Mouse (Mus musculus) hindbrain, postnatal 0 days (tissue): ENCODE data around the gene Phactr1. TPM values are rescaled to one million over a fixed set of nuclear protein-coding genes. Genes with fewer than 3 reads are reported as not detected.

Experiments used
- ATAC-seq: fragments of 200-750 bp; cut with Nextera tagmentation; 2 replicates; pipeline ENCODE4 v1.8.0; 2017; ENCODE audit warnings: mild to moderate bottlenecking, moderate TSS enrichment, moderate library complexity
- DNase-seq: peaks from one replicate; pipeline ENCODE4 v3.0.0-alpha.2; 2015; ENCODE audit warnings: low spot score
- H3K27ac ChIP-seq: fragments of 300-500 bp; sonication (generic); 2 replicates; pipeline ENCODE4 v1.5.1; 2014; ENCODE audit warnings: mild to moderate bottlenecking
- H3K27me3 ChIP-seq: fragments of 300-500 bp; sonication (generic); 2 replicates; pipeline ENCODE4 v1.6.1; 2014; ENCODE audit warnings: low read length, mixed read lengths; ENCODE audit not compliant: insufficient read depth
- H3K36me3 ChIP-seq: fragments of 300-500 bp; sonication (generic); 2 replicates; pipeline ENCODE4 v1.6.1; 2014; ENCODE audit warnings: low read length, mixed read lengths; ENCODE audit not compliant: insufficient read depth
- H3K4me1 ChIP-seq: fragments of 300-500 bp; sonication (generic); 2 replicates; pipeline ENCODE4 v1.6.1; 2014; ENCODE audit warnings: antibody characterized with exemption, low read length, mixed read lengths; ENCODE audit not compliant: insufficient read depth
- H3K4me2 ChIP-seq: fragments of 300-500 bp; sonication (generic); 2 replicates; pipeline ENCODE4 v1.6.1; 2014; ENCODE audit warnings: low read depth, mild to moderate bottlenecking, low read length, moderate library complexity, mixed read lengths
- H3K4me3 ChIP-seq: fragments of 300-500 bp; sonication (generic); 2 replicates; pipeline ENCODE4 v1.5.1; 2014; ENCODE audit warnings: low read length
- H3K9ac ChIP-seq: fragments of 300-500 bp; sonication (generic); replicated peaks from 2 replicates; pipeline ENCODE4 v1.6.1; 2014; ENCODE audit warnings: mild to moderate bottlenecking, low read length, moderate library complexity, mixed read lengths
- H3K9me3 ChIP-seq: fragments of 300-500 bp; sonication (generic); 2 replicates; pipeline ENCODE4 v1.6.1; 2016; ENCODE audit warnings: low read length, mixed read lengths
- CTCF ChIP-seq: IDR thresholded peaks from 2 replicates; pipeline ENCODE4 v1.5.1; 2016; ENCODE audit warnings: antibody characterized with exemption, control low read depth, low read depth
- WGBS: fragments of 180-500 bp; shearing (Covaris S2); extraction: QIAGEN DNeasy Blood & Tissue Kit; methylation state at CpG from one replicate; pipeline ENCODE4 v1.1.7; 2014; 5-methylcytosine and 5-hydroxymethylcytosine counted together
- polyA plus RNA-seq: library from polyadenylated mRNA; unstranded; fragments of >200 nt; fragmentation: Nextera tagmentation; extraction: Ambion mirVana; gene quantifications from 2 replicates; pipeline ENCODE4 v1.2.1, GENCODE M21; 2015
- total RNA-seq: library from RNA; depleted of rRNA; stranded (reverse); fragments of >200 nt; gene quantifications from 2 replicates; pipeline ENCODE4 v1.2.3, GENCODE M21; 2014

Gene Phactr1
- total and polyA plus RNA-seq, 2 experiments from 2014 or later, result 46.6 to 56.7 TPM

DNA sequence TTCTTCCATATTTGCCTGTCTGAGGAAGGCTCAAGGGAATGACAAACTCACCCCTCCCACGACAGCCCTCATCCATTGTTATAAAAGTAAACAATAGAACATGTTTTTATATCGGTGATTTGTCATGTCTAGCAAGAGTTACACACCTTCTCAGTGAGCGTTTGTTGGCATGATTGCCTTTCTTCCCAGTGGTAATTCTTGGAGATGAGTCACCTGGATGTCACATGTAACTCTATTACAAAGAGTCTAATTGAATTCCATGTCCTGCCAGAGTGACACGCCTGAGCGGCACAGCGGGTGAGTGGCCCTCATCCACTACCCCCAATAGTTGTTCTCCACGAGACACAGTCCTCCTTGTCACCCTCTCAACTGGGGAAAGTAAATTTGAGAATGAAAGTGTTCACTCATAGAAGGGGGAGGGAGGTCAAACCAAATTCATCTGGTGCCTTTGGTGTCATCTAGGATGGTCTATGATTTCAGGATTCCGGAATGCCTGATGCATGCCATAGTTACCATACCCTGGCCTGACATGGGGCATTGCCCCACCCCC lies 388.4 kb downstream of the Phactr1 start:
- no peaks in the 10 kb centered on the region for H3K4me1 ChIP-seq
- no peak overlapping the region for H3K4me2 ChIP-seq
- DNase-seq (no peak), ATAC-seq (0 out of 2 replicates have a peak, but pooled peaks have one; percentile 7)
- no peak for TF ChIP-seq CTCF
- H3K36me3 ChIP-seq, result no peaks in the 10 kb centered on the region
- no peaks in the 10 kb centered on the region for H3K27me3 ChIP-seq
- 59% methylated on average over 8 of the region's 8 CpGs for WGBS
- no peak overlapping the region for H3K27ac ChIP-seq
- no peaks in the 10 kb centered on the region for H3K9me3 ChIP-seq
- no peak overlapping the region for H3K9ac ChIP-seq
- H3K4me3 ChIP-seq, result no peak overlapping the region

DNA sequence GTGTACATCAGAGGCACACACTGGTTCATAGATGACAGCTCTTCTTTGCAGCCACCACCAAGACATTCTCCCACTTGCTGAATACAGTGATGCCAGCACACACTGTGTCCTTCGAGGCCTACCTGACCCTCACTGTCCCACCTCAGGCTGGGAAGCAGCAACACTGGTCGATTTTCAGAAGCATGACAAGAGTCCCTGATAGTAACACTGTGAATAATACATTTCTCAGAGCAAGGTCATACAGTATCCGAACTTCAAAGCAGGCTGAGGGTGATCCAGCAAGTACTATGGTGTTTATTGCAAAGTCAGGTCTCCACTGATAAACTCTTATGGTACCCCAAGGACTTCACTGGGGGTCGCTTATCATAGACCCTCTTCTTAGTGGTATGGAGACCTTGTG lies 390.1 kb downstream of the Phactr1 start:
- no peak overlapping the region for H3K4me2 ChIP-seq
- H3K4me1 ChIP-seq, result no peaks in the 10 kb centered on the region
- H3K9me3 ChIP-seq, result no peaks in the 10 kb centered on the region
- DNase-seq (no peak), ATAC-seq (no peak)
- H3K4me3 ChIP-seq, result no peak overlapping the region
- no peak for TF ChIP-seq CTCF
- H3K27me3 ChIP-seq, result no peaks in the 10 kb centered on the region
- 82% methylated on average over 4 of the region's 4 CpGs for WGBS
- H3K9ac ChIP-seq, result no peak overlapping the region
- no peaks in the 10 kb centered on the region for H3K36me3 ChIP-seq
- H3K27ac ChIP-seq, result no peak overlapping the region

DNA sequence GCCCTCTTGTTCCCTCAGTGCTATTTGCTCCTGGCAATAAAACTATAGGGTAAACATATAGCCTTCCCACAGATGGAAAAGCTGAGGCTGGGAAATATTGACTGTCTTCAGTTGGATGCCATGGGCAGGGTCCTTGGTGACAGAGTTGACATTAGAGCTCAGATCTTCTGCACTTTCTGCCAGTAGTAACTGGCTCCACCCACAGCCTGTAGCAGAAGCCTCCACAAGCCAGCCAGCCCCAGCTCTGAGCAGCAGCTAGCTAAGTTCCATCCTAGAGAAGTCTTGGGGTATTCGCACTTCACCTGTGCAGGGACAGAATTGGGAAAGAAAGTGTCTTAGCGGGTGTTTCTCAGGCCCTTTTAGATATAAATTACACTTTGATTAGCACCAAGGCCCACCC lies 390.5 kb downstream of the Phactr1 start:
- no peak overlapping the region for H3K4me2 ChIP-seq
- no peaks in the 10 kb centered on the region for H3K36me3 ChIP-seq
- ATAC-seq, result no peak
- H3K9ac ChIP-seq, result no peak overlapping the region
- no peak overlapping the region for H3K27ac ChIP-seq
- no peaks in the 10 kb centered on the region for H3K27me3 ChIP-seq
- H3K4me1 ChIP-seq, result no peaks in the 10 kb centered on the region
- WGBS, result 78% methylated on average over 2 of the region's 2 CpGs
- DNase-seq, result no peak
- no peak overlapping the region for H3K4me3 ChIP-seq
- TF ChIP-seq CTCF, result no peak
- no peaks in the 10 kb centered on the region for H3K9me3 ChIP-seq

DNA sequence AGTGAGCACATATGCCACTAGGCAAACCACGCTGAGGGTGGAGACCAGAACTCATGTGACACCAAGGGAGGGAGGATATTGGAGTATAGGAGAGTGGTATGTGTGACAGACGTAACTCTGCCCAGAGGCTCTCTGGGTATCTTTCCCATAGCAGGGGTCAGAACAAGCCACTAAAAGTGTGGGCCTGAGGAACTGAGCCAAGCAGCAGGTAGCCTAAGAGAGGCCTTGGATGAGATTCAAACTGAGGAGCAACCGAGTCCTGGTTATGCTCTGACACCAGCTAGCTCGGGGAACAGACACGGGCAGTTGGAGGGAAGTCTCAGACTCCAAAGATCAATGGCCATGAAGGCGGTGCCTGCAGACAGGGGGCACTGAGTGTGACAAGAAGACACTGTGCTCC lies 395.0 kb downstream of the Phactr1 start:
- Histone ChIP-seq H3K36me3 (0 out of 2 replicates have a peak, but pooled peaks cover 6% of the 10 kb centered on the region), H3K4me2 (no peak overlapping the region), H3K4me1 (no peaks in the 10 kb centered on the region), H3K9ac (no peak overlapping the region), H3K27me3 (no peaks in the 10 kb centered on the region), H3K4me3 (no peak overlapping the region), H3K9me3 (no peaks in the 10 kb centered on the region), H3K27ac (no peak overlapping the region)
- ATAC-seq, result no peak
- TF ChIP-seq CTCF, result no peak
- WGBS, result 63% methylated on average over 6 of the region's 6 CpGs
- DNase-seq, result no peak

DNA sequence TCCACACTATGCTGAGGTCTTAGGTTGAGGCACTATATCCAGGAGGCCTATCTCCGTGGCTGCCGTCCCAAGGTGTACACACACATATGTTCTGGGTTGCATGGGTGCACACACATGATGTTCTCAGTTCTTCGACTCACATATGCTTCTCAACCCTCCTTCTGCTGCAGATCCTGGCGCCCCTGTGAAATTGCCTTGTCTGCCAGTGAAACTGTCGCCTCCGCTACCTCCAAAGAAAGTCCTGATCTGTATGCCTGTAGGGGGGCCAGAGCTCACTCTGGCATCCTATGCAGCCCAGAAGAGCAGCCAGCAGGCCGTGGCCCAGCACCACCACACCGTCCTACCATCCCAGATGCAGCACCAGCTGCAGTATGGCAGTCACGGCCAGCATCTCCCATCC lies 397.1 kb downstream of the Phactr1 start:
- Histone ChIP-seq H3K4me1 (no peaks in the 10 kb centered on the region), H3K36me3 (0 out of 2 replicates have a peak, but pooled peaks cover 6% of the 10 kb centered on the region), H3K9me3 (no peaks in the 10 kb centered on the region), H3K4me2 (no peak overlapping the region), H3K27me3 (no peaks in the 10 kb centered on the region), H3K9ac (no peak overlapping the region), H3K4me3 (no peak overlapping the region), H3K27ac (no peak overlapping the region)
- TF ChIP-seq CTCF, result no peak
- ATAC-seq (no peak), DNase-seq (no peak)
- WGBS, result 84% methylated on average over 9 of the region's 9 CpGs

DNA sequence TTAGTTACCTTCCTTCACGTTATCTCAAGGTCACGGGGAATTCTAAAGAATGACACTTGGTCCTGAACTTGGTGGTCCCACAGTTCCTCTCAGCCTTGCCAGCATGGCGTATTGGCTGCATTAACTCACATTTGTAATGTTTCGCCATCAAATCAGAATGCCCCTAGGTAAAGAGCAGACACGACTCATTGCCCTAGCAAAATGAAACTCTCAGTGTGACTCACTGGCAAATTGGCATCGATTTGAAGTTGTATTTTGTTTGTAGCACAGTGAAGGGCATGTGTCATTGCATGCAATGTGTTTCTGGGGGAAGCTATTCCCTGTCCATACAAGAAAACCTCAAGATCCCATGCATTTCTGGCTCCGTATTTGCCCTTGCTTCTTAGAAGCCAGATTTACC lies 404.8 kb downstream of the Phactr1 start:
- no peak for DNase-seq
- H3K4me2 ChIP-seq, result no peak overlapping the region
- H3K27ac ChIP-seq, result no peak overlapping the region
- H3K4me1 ChIP-seq, result no peaks in the 10 kb centered on the region
- 81% methylated on average over 7 of the region's 7 CpGs for WGBS
- ATAC-seq, result no peak
- no peak for TF ChIP-seq CTCF
- no peaks in the 10 kb centered on the region for H3K27me3 ChIP-seq
- H3K9me3 ChIP-seq, result no peaks in the 10 kb centered on the region
- no peak overlapping the region for H3K9ac ChIP-seq
- H3K4me3 ChIP-seq, result no peak overlapping the region
- no peaks in the 10 kb centered on the region for H3K36me3 ChIP-seq

DNA sequence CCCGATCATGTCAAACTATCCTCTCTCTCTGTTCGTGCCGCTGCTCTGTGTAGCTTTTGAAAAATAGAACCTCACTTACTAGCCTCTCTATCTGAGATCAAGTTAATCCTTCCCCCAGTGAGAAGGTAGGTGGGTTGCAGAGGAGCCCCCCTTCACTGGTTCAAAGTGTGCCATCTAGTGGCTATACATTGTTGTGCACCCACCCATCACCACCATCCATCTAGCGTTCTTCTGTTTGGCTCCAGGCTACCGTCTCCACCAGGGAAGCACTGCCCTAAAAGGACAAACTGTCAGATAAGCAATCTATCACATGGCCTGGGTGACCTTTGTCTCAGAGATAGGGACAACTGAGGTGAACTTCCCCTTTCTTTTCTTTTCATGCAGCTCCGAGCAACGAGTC lies 413.9 kb downstream of the Phactr1 start:
- peak; percentile 86 for TF ChIP-seq CTCF
- no peak overlapping the region for H3K9ac ChIP-seq
- no peak overlapping the region for H3K27ac ChIP-seq
- H3K4me1 ChIP-seq, result no peaks in the 10 kb centered on the region
- peaks cover 4% of the 10 kb centered on the region; the same call in 1 of the 2 replicates for H3K36me3 ChIP-seq
- H3K9me3 ChIP-seq, result no peaks in the 10 kb centered on the region
- H3K27me3 ChIP-seq, result no peaks in the 10 kb centered on the region
- DNase-seq (peak; percentile 58), ATAC-seq (peak; percentile 27; the same call in 1 of the 2 replicates)
- WGBS, result 51% methylated on average over 7 of the region's 7 CpGs
- H3K4me2 ChIP-seq, result no peak overlapping the region
- no peak overlapping the region for H3K4me3 ChIP-seq
